Mouse (Mus musculus) c-Kit-positive CD71-negative TER-119-negative erythroid progenitor cells, embryonic 14.5 days (primary cell): ENCODE results near the gene Brd3os.

ENCODE experiments used
- DNase-seq: peaks from one replicate; pipeline ENCODE4 v3.0.0-alpha.2; 2013; ENCODE audit warnings: low read depth

Gene Brd3os

GRCm38 (mm10) chr2:27441767-27442707, at the start of gene Brd3os:
Brd3os (plus strand) TSS chr2:27442324.
- DNase-seq, result peak; percentile 99

- no peak for DNase-seq
Observed at GRCm38 (mm10) chr2:27394158-27394832, 47.8 kb upstream of the Brd3os start.

GRCm38 (mm10) chr2:27396656-27397440, 45.3 kb upstream of the Brd3os start:
- no peak for DNase-seq

GRCm38 (mm10) chr2:27400083-27400482, 42.0 kb upstream of the Brd3os start:
- no peak for DNase-seq

- no peak for DNase-seq
Observed at GRCm38 (mm10) chr2:27401544-27401943, 40.6 kb upstream of the Brd3os start.

- DNase-seq, result no peak
Observed at GRCm38 (mm10) chr2:27404375-27405093, 37.6 kb upstream of the Brd3os start.

GRCm38 (mm10) chr2:27405094-27405884, 36.8 kb upstream of the Brd3os start:
- no peak for DNase-seq

GRCm38 (mm10) chr2:27406928-27407327, 35.2 kb upstream of the Brd3os start:
- no peak for DNase-seq

GRCm38 (mm10) chr2:27408194-27408593, 33.9 kb upstream of the Brd3os start:
- no peak for DNase-seq

- DNase-seq, result no peak
Observed at GRCm38 (mm10) chr2:27410518-27411140, 31.5 kb upstream of the Brd3os start.

GRCm38 (mm10) chr2:27411688-27412174, 30.4 kb upstream of the Brd3os start:
- no peak for DNase-seq

GRCm38 (mm10) chr2:27412245-27412800, 29.8 kb upstream of the Brd3os start:
- DNase-seq, result no peak

- DNase-seq, result no peak
Observed at GRCm38 (mm10) chr2:27413582-27413935, 28.6 kb upstream of the Brd3os start.

GRCm38 (mm10) chr2:27413936-27414657, 28.0 kb upstream of the Brd3os start:
- DNase-seq, result no peak

GRCm38 (mm10) chr2:27415060-27415783, 26.9 kb upstream of the Brd3os start:
- no peak for DNase-seq

GRCm38 (mm10) chr2:27416425-27416824, 25.7 kb upstream of the Brd3os start:
- no peak for DNase-seq

- DNase-seq, result no peak
Observed at GRCm38 (mm10) chr2:27417648-27418153, 24.4 kb upstream of the Brd3os start.

- DNase-seq, result no peak
Observed at GRCm38 (mm10) chr2:27418577-27419070, 23.5 kb upstream of the Brd3os start.
